Comparison of ENCODE assay signal across 11 mouse cellular contexts in the genomic region with DNA sequence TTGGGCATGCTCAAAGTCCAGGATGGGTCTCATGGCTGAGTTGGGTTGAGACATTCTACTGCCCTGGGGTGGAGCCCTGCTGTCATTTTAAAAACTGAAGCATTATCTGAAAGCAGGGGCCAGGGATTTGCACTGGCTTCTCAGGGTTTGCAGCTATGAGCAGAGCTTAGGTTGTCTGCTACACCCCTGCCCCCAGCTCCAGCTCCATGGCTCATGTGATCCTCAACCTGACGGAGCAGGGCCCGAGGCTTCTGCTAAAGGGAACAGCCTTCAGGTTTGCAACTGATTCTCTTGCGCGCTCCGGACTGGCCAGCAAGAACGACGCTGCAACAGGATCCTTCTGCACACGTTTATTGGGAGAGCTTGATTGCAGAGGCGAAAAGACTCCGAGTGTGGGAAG. TPM values are rescaled to one million over a fixed set of nuclear protein-coding genes. Genes with fewer than 3 reads are reported as not detected.
"Had no signal": no experiment of that assay in that cellular context is flagged by ENCODE, and none has a peak within 500 bp of the region (broad histone marks: within the 10 kb centered on the region; RNA-seq: fewer than 3 reads in every experiment).

No protein-coding gene starts in this region.

- ATAC-seq: liver, embryonic 12.5 days; midbrain, embryonic 13.5 days had no signal

- H3K27ac ChIP-seq: kidney, postnatal 0 days; left cerebral cortex, adult 2 months; limb, embryonic 10.5 days; liver, embryonic 12.5 days; lung, embryonic 15.5 days; midbrain, embryonic 13.5 days had no signal

- H3K9me3 ChIP-seq: limb, embryonic 10.5 days; liver, embryonic 12.5 days; lung, embryonic 15.5 days; midbrain, embryonic 13.5 days had no signal

- H3K36me3 ChIP-seq: limb, embryonic 10.5 days; liver, embryonic 12.5 days; lung, embryonic 15.5 days; midbrain, embryonic 13.5 days had no signal

- H3K27me3 ChIP-seq: liver, embryonic 12.5 days; lung, embryonic 15.5 days; midbrain, embryonic 13.5 days had no signal

- H3K4me3 ChIP-seq: left cerebral cortex, adult 2 months; limb, embryonic 10.5 days; liver, embryonic 12.5 days; lung, embryonic 15.5 days; midbrain, embryonic 13.5 days had no signal

- H3K4me2 ChIP-seq: liver, embryonic 12.5 days; lung, embryonic 15.5 days; midbrain, embryonic 13.5 days had no signal

- DNase-seq: lung, postnatal 36 days; thymus, adult 18-20 months; thymus, postnatal 14 days had no signal

- H3K9ac ChIP-seq: liver, embryonic 12.5 days; lung, embryonic 15.5 days; midbrain, embryonic 13.5 days had no signal

RNA-seq across cellular contexts. Expression of a gene that starts 41.2 kb away (rescaled TPM):
- total RNA-seq: megakaryocyte progenitor cell, adult 5-6 weeks had no signal
- polyA plus RNA-seq: liver, embryonic 16.5 days had no signal
